In the genomic region with DNA sequence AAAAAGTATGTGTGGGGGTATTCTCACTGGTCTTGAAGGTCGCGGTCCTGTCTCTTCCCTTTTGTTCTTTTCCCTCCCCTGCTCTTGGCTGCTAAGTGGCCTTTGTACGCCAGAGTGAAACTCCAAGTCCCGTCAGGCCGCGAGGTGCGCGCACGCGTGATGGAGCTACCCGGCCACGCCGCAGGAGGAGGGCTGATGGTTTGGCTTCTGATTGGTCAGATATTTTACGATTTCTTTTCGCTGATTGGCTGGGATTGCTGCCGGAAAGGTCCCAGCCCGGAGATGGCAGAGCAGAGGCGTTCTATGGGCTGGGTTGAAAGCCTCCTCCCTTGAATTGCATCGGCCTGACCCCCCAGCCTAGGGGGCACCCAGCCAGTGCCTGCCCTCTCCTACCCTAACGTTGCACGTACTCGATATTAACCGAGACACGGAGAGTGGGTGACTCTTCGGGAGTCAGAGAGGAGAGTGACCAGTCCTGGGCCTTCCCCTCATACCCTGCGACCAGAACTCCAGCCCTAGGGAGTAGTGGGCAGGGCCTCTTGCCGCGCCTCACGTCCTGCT, we compare ENCODE assay signal across 8 mouse cellular contexts. TPM values are rescaled to one million over a fixed set of nuclear protein-coding genes. Genes with fewer than 3 reads are reported as not detected.
DNase-seq lines count a peak whose midpoint lies in the region; ATAC-seq lines count a peak whose summit lies in the region.

No protein-coding gene starts in this region.

- 0 out of 2 replicates have a peak, but pooled peaks cover 3% of the 10 kb centered on the region for H3K9me3 ChIP-seq in forebrain, embryonic 14.5 days (replicated peaks; ENCODE audit: control insufficient read depth, low read length)
- no peaks in the 10 kb centered on the region for H3K9me3 ChIP-seq in neural tube, embryonic 15.5 days (replicated peaks)

- H3K4me1 ChIP-seq in forebrain, embryonic 14.5 days (ENCODE audit: control insufficient read depth, insufficient read depth, low read length): peaks cover 35% of the 10 kb centered on the region
- H3K4me1 ChIP-seq in neural tube, embryonic 15.5 days: peaks cover 55% of the 10 kb centered on the region

- whole genome bisulfite sequencing in forebrain, embryonic 14.5 days: under 1% methylated on average over 29 of the region's 29 CpGs
- under 1% methylated on average over 29 of the region's 29 CpGs for WGBS in neural tube, embryonic 15.5 days

- peak overlapping the region; percentile 91 for H3K4me2 ChIP-seq in forebrain, embryonic 14.5 days (ENCODE audit: low read length)
- H3K4me2 ChIP-seq in neural tube, embryonic 15.5 days: peak overlapping the region; percentile 94

- peak overlapping the region; percentile 84 for H3K9ac ChIP-seq in forebrain, embryonic 14.5 days (ENCODE audit: low read length)
- peak overlapping the region; percentile 75 for H3K9ac ChIP-seq in neural tube, embryonic 15.5 days (replicated peaks)

- peak overlapping the region; percentile 95 for H3K27ac ChIP-seq in forebrain, embryonic 14.5 days (ENCODE audit: low read depth, low read length)
- peak overlapping the region; percentile 89 for H3K27ac ChIP-seq in neural tube, embryonic 15.5 days (replicated peaks)

- H3K27me3 ChIP-seq in forebrain, embryonic 14.5 days (replicated peaks; ENCODE audit: control insufficient read depth, insufficient read depth, low read length): peaks cover 17% of the 10 kb centered on the region
- H3K27me3 ChIP-seq in neural tube, embryonic 15.5 days (replicated peaks): peaks cover 12% of the 10 kb centered on the region

- DNase-seq in ES-CJ7 (ENCODE audit: low read depth, low spot score): peak; percentile 96
- DNase-seq in cerebellum, adult 11 months: peak; percentile 95
- peak; percentile 99 for DNase-seq in forebrain, embryonic 14.5 days (ENCODE audit: low spot score)
- DNase-seq in heart, postnatal 14 days: peak; percentile 95
- DNase-seq in layer of hippocampus, adult 11-12 months (ENCODE audit: low spot score): peak; percentile 97
- DNase-seq in lung, adult 18-20 months: peak; percentile 98
- DNase-seq in testis, postnatal 14 days (ENCODE audit: low spot score): peak; percentile 97

- H3K36me3 ChIP-seq in forebrain, embryonic 14.5 days (ENCODE audit: control insufficient read depth, insufficient read depth, low read length): peaks cover 37% of the 10 kb centered on the region
- H3K36me3 ChIP-seq in neural tube, embryonic 15.5 days: peaks cover 36% of the 10 kb centered on the region

- H3K4me3 ChIP-seq in forebrain, embryonic 14.5 days (ENCODE audit: low read depth, low read length): peak overlapping the region; percentile 59
- peak overlapping the region; percentile 78 for H3K4me3 ChIP-seq in neural tube, embryonic 15.5 days (replicated peaks)

- intact Hi-C loops in heart, postnatal 14 days (cut with DNase I): loop anchor here (2.0 to 5.0 kb wide), 2 partner anchors 25 to 36 kb away; no protein-coding TSS in a partner anchor

- peak; percentile 86 for ATAC-seq in forebrain, embryonic 14.5 days
- ATAC-seq in neural tube, embryonic 15.5 days (ENCODE audit: low FRiP score): peak; percentile 89

RNA-seq across cellular contexts. Expression of gene Zfp46, which starts 1.4 kb away (rescaled TPM):
- 34.4 and 39.7 TPM in 2 replicates for polyA plus RNA-seq in forebrain, embryonic 14.5 days (2014; fragmentation: Nextera tagmentation; extraction: Ambion mirVana)
- 10 to 100 TPM; 56.1 to 64.2 TPM for total RNA-seq in heart, postnatal 14 days (2021)
- polyA plus RNA-seq in neural tube, embryonic 15.5 days (2015; fragmentation: Nextera tagmentation; extraction: Ambion mirVana): 34.7 and 37.5 TPM in 2 replicates

RNA-seq across cellular contexts. Expression of gene Hnrnpr, which starts 24.9 kb away (rescaled TPM):
- polyA plus RNA-seq in forebrain, embryonic 14.5 days (2014; fragmentation: Nextera tagmentation; extraction: Ambion mirVana): 195 and 201 TPM in 2 replicates
- 10 to 100 TPM; 47.8 to 51.5 TPM for total RNA-seq in heart, postnatal 14 days (2021)
- polyA plus RNA-seq in neural tube, embryonic 15.5 days (2015; fragmentation: Nextera tagmentation; extraction: Ambion mirVana): 182 and 188 TPM in 2 replicates

RNA-seq across cellular contexts. Expression of gene Tcea3, which starts 38.4 kb away (rescaled TPM):
- 0.60 and 1.2 TPM in 2 replicates for polyA plus RNA-seq in forebrain, embryonic 14.5 days (2014; fragmentation: Nextera tagmentation; extraction: Ambion mirVana)
- 10 to 100 TPM; 77.1 to 77.6 TPM for total RNA-seq in heart, postnatal 14 days (2021)
- polyA plus RNA-seq in neural tube, embryonic 15.5 days (2015; fragmentation: Nextera tagmentation; extraction: Ambion mirVana): 2.2 and 2.5 TPM in 2 replicates

Comparison
In these comparisons a context has a peak if more than half of its experiments do, and no peak if none do; other contexts are left out.
1. Peak in every context shown above with its lines: DNase-seq, ATAC-seq, H3K4me3 ChIP-seq and H3K27ac ChIP-seq.